Mouse (Mus musculus): Measurements from ENCODE around the gene Rgs9. TPM values are rescaled to one million over a fixed set of nuclear protein-coding genes. Genes with fewer than 3 reads are reported as not detected.

The Rgs9 gene
- polyA plus RNA-seq, 1 experiment from 2014 or later, result 3.3 TPM

GRCm38 (mm10) chr11:109258941-109259910, 38.7 kb downstream of the Rgs9 start:
- Histone ChIP-seq H3K4me3 (no peak overlapping the region), H3K27ac (no peak overlapping the region), H3K4me1 (no peaks in the 10 kb centered on the region), H3K36me3 (no peaks in the 10 kb centered on the region), H3K9ac (no peak overlapping the region), H3K4me2 (no peak overlapping the region), H3K9me3 (no peaks in the 10 kb centered on the region), H3K27me3 (no peaks in the 10 kb centered on the region)
- whole genome bisulfite sequencing, result 88% methylated on average over 32 of the region's 32 CpGs
- no peak for ATAC-seq (ENCODE audit: insufficient number of reproducible peaks, low FRiP score, low TSS enrichment, low read depth)

GRCm38 (mm10) chr11:109257824-109258223, 40.1 kb downstream of the Rgs9 start:
- Histone ChIP-seq H3K4me3 (no peak overlapping the region), H3K4me2 (no peak overlapping the region), H3K36me3 (no peaks in the 10 kb centered on the region), H3K9ac (no peak overlapping the region), H3K4me1 (no peaks in the 10 kb centered on the region), H3K27me3 (no peaks in the 10 kb centered on the region), H3K27ac (no peak overlapping the region), H3K9me3 (no peaks in the 10 kb centered on the region)
- no peak for ATAC-seq (ENCODE audit: insufficient number of reproducible peaks, low FRiP score, low TSS enrichment, low read depth)
- WGBS, result 80% methylated on average over 2 of the region's 2 CpGs

GRCm38 (mm10) chr11:109255022-109255421, 42.9 kb downstream of the Rgs9 start:
- WGBS, result 72% methylated on average over 4 of the region's 4 CpGs
- Histone ChIP-seq H3K4me1 (no peaks in the 10 kb centered on the region), H3K27ac (no peak overlapping the region), H3K27me3 (no peaks in the 10 kb centered on the region), H3K9me3 (no peaks in the 10 kb centered on the region), H3K9ac (no peak overlapping the region), H3K4me2 (no peak overlapping the region), H3K4me3 (no peak overlapping the region), H3K36me3 (no peaks in the 10 kb centered on the region)
- ATAC-seq (ENCODE audit: insufficient number of reproducible peaks, low FRiP score, low TSS enrichment, low read depth), result no peak

- Histone ChIP-seq H3K9ac (no peak overlapping the region), H3K4me3 (no peak overlapping the region), H3K36me3 (no peaks in the 10 kb centered on the region), H3K27ac (no peak overlapping the region), H3K4me2 (no peak overlapping the region), H3K27me3 (no peaks in the 10 kb centered on the region), H3K4me1 (no peaks in the 10 kb centered on the region), H3K9me3 (no peaks in the 10 kb centered on the region)
- no peak for ATAC-seq (ENCODE audit: insufficient number of reproducible peaks, low FRiP score, low TSS enrichment, low read depth)
- 22% methylated on average over 5 of the region's 5 CpGs for WGBS
Measured at GRCm38 (mm10) chr11:109252483-109252882, 45.4 kb downstream of the Rgs9 start.

GRCm38 (mm10) chr11:109250566-109250965, 47.4 kb downstream of the Rgs9 start:
- Histone ChIP-seq H3K27ac (no peak overlapping the region), H3K27me3 (no peaks in the 10 kb centered on the region)
- WGBS, result 94% methylated on average over 4 of the region's 4 CpGs

GRCm38 (mm10) chr11:109246920-109247319, 51.0 kb downstream of the Rgs9 start:
- 64% methylated on average over 3 of the region's 3 CpGs for WGBS
- no peak for ATAC-seq (ENCODE audit: insufficient number of reproducible peaks, low FRiP score, low TSS enrichment, low read depth)
- no peak overlapping the region for H3K9ac ChIP-seq
- no peaks in the 10 kb centered on the region for H3K27me3 ChIP-seq
- H3K9me3 ChIP-seq, result no peaks in the 10 kb centered on the region
- H3K36me3 ChIP-seq, result no peaks in the 10 kb centered on the region
- no peak overlapping the region for H3K4me3 ChIP-seq
- H3K4me1 ChIP-seq, result peaks cover 5% of the 10 kb centered on the region; the same call in 1 of the 2 replicates
- no peak overlapping the region for H3K27ac ChIP-seq
- H3K4me2 ChIP-seq, result no peak overlapping the region

More at GRCm38 (mm10) chr11:109250566-109250965, 47.4 kb downstream of the Rgs9 start:
- Histone ChIP-seq H3K36me3 (no peaks in the 10 kb centered on the region), H3K9me3 (no peaks in the 10 kb centered on the region), H3K9ac (no peak overlapping the region), H3K4me2 (no peak overlapping the region), H3K4me1 (no peaks in the 10 kb centered on the region), H3K4me3 (no peak overlapping the region)
- no peak for ATAC-seq (ENCODE audit: insufficient number of reproducible peaks, low FRiP score, low TSS enrichment, low read depth)

- peak; percentile 78; the same call in 1 of the 2 replicates for ATAC-seq (ENCODE audit: insufficient number of reproducible peaks, low FRiP score, low TSS enrichment, low read depth)
- no peaks in the 10 kb centered on the region for H3K27me3 ChIP-seq
- H3K36me3 ChIP-seq, result no peaks in the 10 kb centered on the region
- H3K27ac ChIP-seq, result no peak overlapping the region
- no peaks in the 10 kb centered on the region for H3K9me3 ChIP-seq
- H3K4me2 ChIP-seq, result peak overlapping the region; percentile 33
- H3K4me1 ChIP-seq, result peaks cover 7% of the 10 kb centered on the region; the same call in 1 of the 2 replicates
- no peak overlapping the region for H3K4me3 ChIP-seq
- 17% methylated on average over 23 of the region's 23 CpGs for WGBS
- H3K9ac ChIP-seq, result no peak overlapping the region
Measured at GRCm38 (mm10) chr11:109244635-109245360, 53.1 kb downstream of the Rgs9 start.

- no peak overlapping the region for H3K27ac ChIP-seq
- no peak for ATAC-seq (ENCODE audit: insufficient number of reproducible peaks, low FRiP score, low TSS enrichment, low read depth)
- H3K4me3 ChIP-seq, result no peak overlapping the region
- H3K4me1 ChIP-seq, result peaks cover 7% of the 10 kb centered on the region; the same call in 1 of the 2 replicates
- H3K36me3 ChIP-seq, result no peaks in the 10 kb centered on the region
- H3K4me2 ChIP-seq, result no peak overlapping the region
- 66% methylated on average over 4 of the region's 4 CpGs for WGBS
- no peak overlapping the region for H3K9ac ChIP-seq
- no peaks in the 10 kb centered on the region for H3K9me3 ChIP-seq
- 0 out of 2 replicates have a peak, but pooled peaks cover 4% of the 10 kb centered on the region for H3K27me3 ChIP-seq
Measured at GRCm38 (mm10) chr11:109240126-109240525, 57.8 kb downstream of the Rgs9 start.

- no peaks in the 10 kb centered on the region for H3K9me3 ChIP-seq
- 0 out of 2 replicates have a peak, but pooled peaks cover 4% of the 10 kb centered on the region for H3K27me3 ChIP-seq
- no peak overlapping the region for H3K4me3 ChIP-seq
- no peaks in the 10 kb centered on the region for H3K36me3 ChIP-seq
- no peak overlapping the region for H3K9ac ChIP-seq
- peaks cover 3% of the 10 kb centered on the region; the same call in 1 of the 2 replicates for H3K4me1 ChIP-seq
- 69% methylated on average over 6 of the region's 6 CpGs for WGBS
- no peak for ATAC-seq (ENCODE audit: insufficient number of reproducible peaks, low FRiP score, low TSS enrichment, low read depth)
- H3K27ac ChIP-seq, result no peak overlapping the region
- no peak overlapping the region for H3K4me2 ChIP-seq
Measured at GRCm38 (mm10) chr11:109238671-109239070, 59.3 kb downstream of the Rgs9 start.

- Histone ChIP-seq H3K4me1 (peaks cover 3% of the 10 kb centered on the region; the same call in 1 of the 2 replicates), H3K4me2 (no peak overlapping the region), H3K27ac (no peak overlapping the region), H3K9ac (no peak overlapping the region), H3K27me3 (0 out of 2 replicates have a peak, but pooled peaks cover 4% of the 10 kb centered on the region), H3K9me3 (no peaks in the 10 kb centered on the region), H3K4me3 (no peak overlapping the region), H3K36me3 (no peaks in the 10 kb centered on the region)
- no peak for ATAC-seq (ENCODE audit: insufficient number of reproducible peaks, low FRiP score, low TSS enrichment, low read depth)
- WGBS, result 43% methylated on average over 8 of the region's 8 CpGs
Measured at GRCm38 (mm10) chr11:109237796-109238195, 60.1 kb downstream of the Rgs9 start.

- no peak overlapping the region for H3K27ac ChIP-seq
- H3K27me3 ChIP-seq, result 0 out of 2 replicates have a peak, but pooled peaks cover 4% of the 10 kb centered on the region
- no peaks in the 10 kb centered on the region for H3K9me3 ChIP-seq
- H3K4me2 ChIP-seq, result no peak overlapping the region
- ATAC-seq (ENCODE audit: insufficient number of reproducible peaks, low FRiP score, low TSS enrichment, low read depth), result no peak
- no peak overlapping the region for H3K9ac ChIP-seq
- no peaks in the 10 kb centered on the region for H3K4me1 ChIP-seq
- no peaks in the 10 kb centered on the region for H3K36me3 ChIP-seq
- 74% methylated on average over 3 of the region's 3 CpGs for WGBS
- no peak overlapping the region for H3K4me3 ChIP-seq
Measured at GRCm38 (mm10) chr11:109233627-109234026, 64.3 kb downstream of the Rgs9 start.

- Histone ChIP-seq H3K9ac (no peak overlapping the region), H3K4me2 (no peak overlapping the region), H3K27me3 (0 out of 2 replicates have a peak, but pooled peaks cover 4% of the 10 kb centered on the region), H3K9me3 (no peaks in the 10 kb centered on the region), H3K36me3 (no peaks in the 10 kb centered on the region), H3K4me1 (no peaks in the 10 kb centered on the region), H3K27ac (no peak overlapping the region), H3K4me3 (no peak overlapping the region)
- 88% methylated on average over 6 of the region's 6 CpGs for WGBS
- ATAC-seq (ENCODE audit: insufficient number of reproducible peaks, low FRiP score, low TSS enrichment, low read depth), result no peak
Measured at GRCm38 (mm10) chr11:109232811-109233210, 65.1 kb downstream of the Rgs9 start.

All from limb, embryonic 15.5 days (tissue).